Mouse (Mus musculus) MN1 (cell line): Measurements from ENCODE around the gene Olfr694.
"Not testable (repeated sequence)": the region's sequence is repeated elsewhere in the genome, so short reads cannot be mapped to it uniquely, and the experiment has no call there.

Experiments
- DNase-seq: peaks from one replicate; pipeline ENCODE4 v3.0.0-alpha.2; 2016; ENCODE audit warnings: low spot score

Olfr694 gene

DNA sequence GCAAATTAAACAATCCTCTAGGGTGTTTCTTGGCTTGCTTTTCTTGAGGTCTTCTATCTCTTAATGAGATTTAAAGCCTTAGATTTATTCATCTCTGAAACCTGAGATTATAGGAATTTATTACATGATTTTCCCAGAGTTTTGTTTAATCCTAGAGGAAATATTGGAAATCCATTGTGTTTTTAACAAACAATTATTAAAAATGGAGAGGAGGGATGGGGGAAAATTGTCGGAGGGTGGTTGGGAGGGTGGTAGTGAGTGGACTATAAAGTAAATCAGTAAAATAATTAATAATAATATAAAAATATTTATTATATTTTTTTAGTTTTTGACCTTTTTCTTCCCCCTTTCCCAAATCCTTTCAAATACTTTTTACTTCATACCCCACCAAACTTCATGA lies at the start of gene Olfr694:
TSS of gene Olfr694 (minus strand) at position 101 of the 400 bp plus-strand sequence.
- DNase-seq, result no peak

GRCm38 (mm10) chr7:106737028-106737427 lies 45.4 kb upstream of the Olfr694 start:
- no peak for DNase-seq

GRCm38 (mm10) chr7:106733717-106734116 lies 42.1 kb upstream of the Olfr694 start:
- DNase-seq, result no peak

GRCm38 (mm10) chr7:106725654-106726053 lies 34.0 kb upstream of the Olfr694 start:
- not testable (repeated sequence) for DNase-seq

- no peak for DNase-seq
Measured at GRCm38 (mm10) chr7:106716296-106716695, 24.7 kb upstream of the Olfr694 start, which contains the start of gene Olfr695. Gene Olfr695, minus strand, starts transcription at chr7:106716396.

- no peak for DNase-seq
Measured at GRCm38 (mm10) chr7:106711463-106711862, 19.8 kb upstream of the Olfr694 start.

DNA sequence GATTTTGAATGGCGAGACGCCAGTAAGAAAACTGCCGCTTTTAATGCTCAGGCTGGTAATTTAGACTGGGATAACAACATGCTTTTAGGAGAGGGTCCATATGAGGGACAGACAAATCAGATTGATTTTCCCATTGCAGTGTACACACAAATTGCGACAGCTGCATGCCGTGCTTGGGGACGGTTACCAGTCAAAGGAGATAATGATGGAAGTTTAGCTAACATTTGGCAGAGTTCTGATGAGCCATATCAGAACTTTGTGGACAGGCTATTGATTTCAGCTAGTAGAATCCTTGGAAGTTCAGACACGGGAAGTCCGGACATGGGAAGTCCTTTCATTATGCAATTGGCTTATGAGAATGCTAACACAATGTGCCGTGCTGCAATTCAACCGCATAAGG lies 16.1 kb upstream of the Olfr694 start:
- DNase-seq, result not testable (repeated sequence)

DNA sequence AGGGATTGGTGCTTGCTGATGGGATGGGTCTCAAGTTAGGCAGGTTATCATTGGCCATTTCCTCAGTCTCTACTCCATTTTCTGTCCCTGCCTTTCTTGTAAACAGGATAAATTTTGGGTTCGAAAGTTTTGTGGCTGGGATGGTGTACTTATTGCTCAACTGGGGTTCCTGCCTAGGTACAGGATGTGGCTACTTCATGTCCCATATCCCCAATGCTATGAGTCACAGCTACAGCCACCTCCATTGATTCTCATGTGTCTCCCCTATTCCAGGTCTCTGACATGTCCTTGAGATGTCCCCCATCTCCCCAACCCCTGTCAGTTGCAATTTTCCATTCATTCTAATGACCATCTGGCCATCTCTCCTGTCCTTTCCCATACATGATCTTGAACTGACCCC lies 5.3 kb upstream of the Olfr694 start:
- DNase-seq, result no peak

- no peak for DNase-seq
Measured at GRCm38 (mm10) chr7:106692976-106693375, 1.4 kb upstream of the Olfr694 start.

DNA sequence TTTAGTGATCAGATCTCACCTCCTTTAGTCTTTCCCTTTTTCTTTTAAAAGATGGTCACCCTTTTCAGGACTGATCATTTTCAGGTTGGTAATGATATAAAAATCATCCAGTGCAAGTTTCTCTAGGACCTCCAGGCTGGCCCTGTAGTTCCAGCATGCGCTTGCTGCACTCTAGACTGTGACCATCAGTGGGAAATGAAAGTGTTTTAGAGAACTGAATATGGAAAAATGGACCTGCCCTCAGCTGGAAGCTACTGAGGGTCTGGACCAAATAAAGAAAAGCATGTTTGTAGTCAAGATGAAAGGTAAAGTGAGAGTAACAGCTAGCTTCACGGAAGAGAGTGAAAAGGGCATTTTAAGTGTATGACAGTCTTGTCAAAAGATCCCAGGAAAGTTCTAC lies 6.2 kb downstream of the Olfr694 start:
- DNase-seq, result no peak

GRCm38 (mm10) chr7:106680484-106680883 lies 11.1 kb downstream of the Olfr694 start, which contains the start of gene Olfr693:
Gene Olfr693, minus strand, starts transcription at chr7:106680584.
- DNase-seq, result no peak

GRCm38 (mm10) chr7:106652344-106652652 lies 39.3 kb downstream of the Olfr694 start:
- no peak for DNase-seq

GRCm38 (mm10) chr7:106651555-106652343 lies 39.9 kb downstream of the Olfr694 start:
- DNase-seq, result no peak

GRCm38 (mm10) chr7:106649774-106650173 lies 41.8 kb downstream of the Olfr694 start:
- no peak for DNase-seq

GRCm38 (mm10) chr7:106645261-106645660 lies 46.4 kb downstream of the Olfr694 start:
- no peak for DNase-seq

DNA sequence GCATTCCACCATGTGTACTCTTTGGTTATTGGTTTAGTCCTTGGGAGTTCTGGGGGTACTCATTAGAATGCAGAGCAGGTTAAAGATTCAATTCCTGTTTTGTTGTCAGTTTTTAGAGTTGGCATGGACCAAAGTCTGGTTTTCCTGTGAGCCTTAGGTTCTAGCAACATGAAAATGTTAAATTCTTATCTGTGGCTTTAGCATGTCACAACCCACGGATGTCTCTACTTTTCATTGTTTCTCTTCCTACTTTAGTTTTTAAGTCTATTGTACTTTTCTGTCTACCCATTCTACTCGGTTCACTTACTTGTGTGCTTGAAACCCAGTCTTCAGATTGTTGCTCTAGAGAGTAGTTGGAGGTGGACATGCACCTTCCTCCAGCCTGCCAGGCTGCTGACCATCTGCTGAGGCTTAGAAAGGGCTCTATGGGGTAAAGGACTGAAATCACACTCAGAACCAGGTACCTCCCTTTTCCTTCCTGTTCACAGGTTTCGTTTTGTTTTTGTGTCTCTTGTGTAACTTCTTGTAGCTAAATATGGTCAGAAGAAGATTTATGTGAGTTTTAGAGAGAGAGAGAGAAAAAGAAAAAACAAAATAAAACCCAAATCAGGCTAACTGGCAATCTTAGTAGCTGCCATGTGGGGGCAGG lies 47.3 kb downstream of the Olfr694 start:
- DNase-seq, result no peak

DNA sequence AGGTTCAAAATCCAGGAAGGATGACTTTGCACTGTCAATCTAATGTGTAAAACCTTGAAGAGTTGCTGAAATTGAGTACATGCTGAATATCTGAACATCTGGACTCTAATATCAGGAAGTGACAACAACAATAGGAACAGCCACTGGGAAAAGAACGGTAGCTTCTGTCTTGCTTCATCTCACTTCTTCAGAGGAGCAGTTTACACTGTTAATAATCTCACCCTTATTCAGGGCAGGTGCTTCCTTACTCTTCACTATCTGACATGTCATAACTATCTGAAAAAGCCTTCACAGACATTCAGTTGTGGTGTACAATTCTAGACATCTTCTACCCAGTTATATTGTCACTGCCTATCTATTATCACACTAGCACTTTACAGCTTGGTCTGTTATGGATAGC lies 50.8 kb downstream of the Olfr694 start:
- DNase-seq, result no peak

GRCm38 (mm10) chr7:106635560-106635959 lies 56.1 kb downstream of the Olfr694 start:
- no peak for DNase-seq
